Mouse (Mus musculus) layer of hippocampus, adult 9-11 months (tissue): ENCODE results near the gene Dhx37.
"Not testable (repeated sequence)": the region's sequence is repeated elsewhere in the genome, so short reads cannot be mapped to it uniquely, and the experiment has no call there.

ENCODE experiments used
- DNase-seq: peaks from one replicate; pipeline ENCODE4 v3.0.0; 2022

Gene Dhx37

DNA sequence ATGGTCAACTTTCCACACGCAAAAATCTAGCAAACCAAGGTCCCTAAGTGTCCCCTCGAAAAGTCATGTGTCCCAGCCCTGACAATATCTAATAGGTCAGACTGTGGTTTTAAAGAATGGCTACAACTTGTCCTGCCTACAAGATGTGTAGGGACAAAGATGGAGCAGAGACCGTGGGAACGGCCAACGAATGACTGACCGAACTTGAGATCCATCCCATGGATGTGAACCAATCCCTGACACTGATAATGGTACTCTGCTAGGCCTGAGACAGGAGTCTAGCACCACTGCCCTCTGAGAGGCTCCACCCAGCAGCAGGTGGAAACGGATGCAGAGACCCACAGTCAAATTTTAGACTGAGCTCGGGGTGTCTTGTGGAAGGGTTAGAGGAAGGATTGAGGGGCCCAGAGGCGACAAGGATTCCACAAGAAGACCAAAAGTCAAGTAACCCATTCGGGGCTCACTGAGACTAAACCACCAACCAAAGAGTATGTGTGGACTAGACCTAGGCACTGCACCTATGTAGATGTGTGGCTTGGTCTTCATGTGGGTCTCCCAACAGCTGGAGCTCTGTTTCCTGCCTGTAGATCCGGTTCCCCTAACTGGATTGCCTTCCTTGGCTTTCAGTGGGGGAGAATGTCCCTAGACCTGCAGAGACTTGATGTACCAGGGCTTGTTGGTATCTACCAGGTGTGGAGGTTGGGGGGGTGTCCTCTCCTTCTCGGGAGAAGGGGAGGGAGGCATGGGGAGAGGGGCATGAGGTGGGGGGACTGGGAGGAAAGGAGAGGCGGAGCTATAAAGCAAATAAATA lies 26.7 kb downstream of the Dhx37 start:
- no peak for DNase-seq

DNA sequence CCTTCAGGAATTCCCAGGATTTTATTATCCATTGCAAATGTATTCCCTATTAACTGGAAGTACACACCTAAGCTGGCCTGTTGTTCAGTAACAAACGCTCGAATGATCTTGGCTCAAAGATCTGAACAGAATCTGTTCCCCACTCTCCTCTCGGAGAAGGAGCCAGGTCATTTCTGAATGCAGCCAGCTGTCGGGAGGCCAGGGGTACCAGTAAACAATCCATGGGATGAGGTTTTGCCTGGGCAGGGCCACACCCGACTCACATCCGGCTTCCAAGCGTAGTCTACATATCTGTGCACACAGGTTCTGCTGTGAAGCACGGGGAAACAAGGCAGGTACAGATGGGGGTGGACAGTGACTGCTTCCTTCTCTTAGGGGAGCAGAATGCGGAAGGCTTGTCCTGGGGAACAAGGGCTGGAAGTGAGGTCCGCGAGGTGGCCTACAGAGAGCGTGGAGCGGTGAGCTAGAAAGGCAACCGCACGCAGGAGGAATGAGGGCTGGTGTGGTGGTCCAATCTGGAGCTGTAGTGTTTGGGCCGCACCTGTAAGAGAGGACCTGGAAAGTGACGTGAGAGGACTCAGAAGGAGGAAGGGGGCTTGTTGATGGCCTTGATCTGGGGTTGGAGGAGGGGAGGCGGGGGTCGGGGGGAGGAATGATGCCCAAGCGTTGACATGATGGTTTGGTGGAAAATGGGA lies 27.5 kb downstream of the Dhx37 start:
- peak; percentile 55 for DNase-seq

DNA sequence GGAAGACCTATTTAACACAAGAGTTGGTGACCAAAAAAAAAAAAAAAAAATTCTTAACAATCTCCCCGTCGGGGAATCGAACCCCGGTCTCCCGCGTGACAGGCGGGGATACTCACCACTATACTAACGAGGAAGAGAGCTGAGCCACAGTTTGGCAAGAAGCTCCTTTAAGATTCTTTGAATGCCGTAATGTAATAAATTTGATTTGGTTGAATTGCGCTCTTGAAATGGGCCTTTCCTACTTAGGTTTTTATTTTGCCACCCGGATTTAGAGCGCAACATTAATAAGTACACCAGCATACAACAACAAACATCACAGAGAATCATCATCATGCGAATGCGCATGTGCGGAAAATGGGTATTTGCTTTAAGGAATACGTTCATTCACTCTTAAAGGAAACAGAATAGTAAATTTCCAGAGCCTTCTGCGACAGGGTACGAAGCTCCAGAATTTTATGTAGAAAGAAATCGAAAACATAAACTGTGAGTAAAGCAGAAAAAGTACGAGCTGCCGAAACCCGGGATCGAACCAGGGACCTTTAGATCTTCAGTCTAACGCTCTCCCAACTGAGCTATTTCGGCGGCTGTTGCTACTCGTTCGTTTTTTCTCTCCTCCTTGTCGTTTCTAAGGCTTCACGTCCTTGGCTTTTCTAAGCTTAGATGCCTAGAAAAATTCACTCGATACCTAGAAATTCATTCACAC lies 28.2 kb downstream of the Dhx37 start:
- DNase-seq, result peak; percentile 87

DNA sequence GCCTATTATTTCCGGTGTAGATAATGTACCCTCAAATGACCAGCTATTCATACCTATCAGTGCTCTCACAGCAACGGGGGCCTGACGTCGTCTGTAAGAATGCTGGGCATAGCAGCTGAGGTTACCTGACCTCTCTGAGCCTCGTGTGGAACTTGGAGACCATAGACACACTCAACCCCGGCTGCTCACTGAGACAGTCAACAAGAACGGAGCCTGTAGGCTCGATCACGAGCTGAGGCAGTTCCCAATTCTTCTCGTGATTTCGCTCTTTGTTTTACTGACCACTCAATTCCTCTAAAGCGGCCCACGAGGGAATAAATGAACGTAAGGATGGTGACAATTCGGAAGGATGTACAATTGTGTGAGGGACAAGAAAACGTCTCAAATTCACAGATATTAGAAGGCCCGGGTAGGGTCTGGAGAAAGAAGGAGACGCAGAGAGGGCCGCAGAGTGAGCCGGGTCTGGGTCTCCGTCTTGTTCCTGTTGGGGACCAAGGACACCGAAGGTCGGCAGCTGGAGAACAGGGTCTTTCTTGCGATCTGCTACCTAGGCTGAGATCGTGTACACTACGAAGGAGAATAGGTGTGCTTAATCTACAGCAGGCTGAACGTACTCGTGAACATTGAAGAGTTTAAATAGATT lies 28.9 kb downstream of the Dhx37 start:
- DNase-seq, result peak; percentile 78

DNA sequence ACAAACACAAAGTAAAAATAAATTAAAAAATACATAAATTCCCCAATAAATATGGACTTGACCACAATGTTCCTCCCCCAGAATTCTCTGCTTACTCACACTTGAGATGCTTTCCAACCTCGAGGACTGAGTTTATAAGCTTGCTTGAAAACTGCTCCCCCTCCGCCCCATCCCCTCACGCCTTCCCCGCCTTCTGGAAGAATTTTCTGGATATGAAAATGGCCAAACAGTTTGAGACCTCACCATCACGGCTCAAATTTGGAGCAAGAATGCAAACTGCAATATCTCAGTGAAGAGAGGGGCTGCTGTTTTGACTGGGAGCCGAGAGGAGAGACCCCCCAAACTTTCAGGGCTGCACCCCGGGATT lies 29.4 kb downstream of the Dhx37 start:
- DNase-seq, result no peak

DNA sequence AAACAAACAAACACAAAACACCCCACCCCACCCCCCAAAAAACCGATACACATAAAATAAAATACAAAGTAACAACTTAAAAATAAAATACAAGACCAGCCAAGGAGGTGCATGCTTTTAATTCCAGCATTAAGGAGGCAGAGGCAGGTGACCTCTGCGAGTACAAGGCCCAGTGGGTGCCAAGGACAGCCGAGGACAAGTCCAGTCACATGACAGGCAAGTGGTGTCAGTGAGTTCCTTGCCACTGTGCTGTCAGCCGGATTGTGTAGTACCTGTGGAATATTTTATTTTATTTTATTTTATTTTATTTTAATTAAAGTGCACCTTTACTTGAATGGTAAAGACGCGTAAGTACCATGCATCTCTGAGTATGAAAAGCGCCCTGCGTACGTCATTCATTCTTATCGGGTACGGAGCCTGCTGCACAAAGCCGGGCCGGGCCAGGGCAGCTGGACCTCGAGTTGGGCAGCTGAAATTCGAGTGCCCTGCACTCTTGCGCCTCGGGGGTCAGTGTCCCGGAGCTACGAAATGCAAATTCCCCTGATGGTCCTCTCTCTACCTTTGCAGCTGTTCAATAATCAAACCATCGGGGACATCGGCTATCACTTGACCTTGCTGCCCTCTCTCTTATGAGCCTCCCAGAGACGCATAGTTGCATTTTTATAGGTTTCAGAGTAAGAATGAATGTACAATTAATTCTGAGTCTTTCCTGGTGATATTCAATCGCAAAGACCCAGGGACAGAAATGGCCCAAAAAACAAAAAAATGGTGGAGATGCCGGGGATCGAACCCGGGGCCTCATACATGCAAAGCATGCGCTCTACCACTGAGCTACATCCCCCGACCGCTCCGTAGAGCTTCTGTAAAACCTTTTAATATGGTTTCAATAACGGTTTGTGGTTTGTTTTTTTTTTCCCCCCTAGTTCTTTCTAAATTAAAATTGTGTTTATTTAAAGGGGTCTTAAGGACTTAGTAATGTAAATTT lies 30.1 kb downstream of the Dhx37 start:
- no peak for DNase-seq

DNA sequence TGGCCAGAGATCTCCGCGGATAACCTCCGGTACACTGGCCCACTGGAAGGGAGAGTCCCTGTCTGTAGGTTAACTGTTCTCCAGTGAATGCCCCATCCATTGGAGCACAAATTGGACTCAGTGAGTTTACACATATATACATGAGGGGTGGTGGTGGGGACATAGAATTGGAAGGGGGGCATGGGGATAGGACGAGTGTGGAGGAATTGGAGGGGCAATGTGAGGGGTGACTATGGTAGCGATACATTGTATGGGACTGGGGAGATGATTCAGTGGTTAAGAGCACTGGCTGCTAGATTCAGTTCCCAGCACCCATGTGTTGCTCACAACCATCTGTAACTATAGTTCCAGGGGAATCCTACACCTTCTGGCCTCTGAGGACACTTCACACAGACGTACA lies 30.9 kb downstream of the Dhx37 start:
- DNase-seq, result no peak

DNA sequence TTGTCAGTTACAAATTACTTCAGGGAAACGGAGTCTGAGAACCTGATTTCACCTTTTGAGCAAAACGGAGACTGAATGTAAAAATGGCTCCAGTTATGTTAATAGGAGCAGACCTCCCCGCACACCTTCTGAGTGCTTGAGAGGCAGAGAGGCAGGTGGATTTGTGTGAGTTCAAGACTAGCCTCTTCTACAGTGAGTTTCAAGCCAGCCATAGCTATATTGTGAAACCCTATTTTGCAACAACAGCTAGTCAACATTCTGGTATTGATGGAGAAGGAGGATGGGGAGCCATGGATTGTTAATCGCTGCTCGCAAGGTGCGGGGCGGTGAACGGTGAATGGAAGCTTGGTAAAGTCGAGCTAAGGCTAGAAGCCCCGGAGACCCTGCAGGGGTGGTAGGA lies 31.4 kb downstream of the Dhx37 start:
- no peak for DNase-seq

DNA sequence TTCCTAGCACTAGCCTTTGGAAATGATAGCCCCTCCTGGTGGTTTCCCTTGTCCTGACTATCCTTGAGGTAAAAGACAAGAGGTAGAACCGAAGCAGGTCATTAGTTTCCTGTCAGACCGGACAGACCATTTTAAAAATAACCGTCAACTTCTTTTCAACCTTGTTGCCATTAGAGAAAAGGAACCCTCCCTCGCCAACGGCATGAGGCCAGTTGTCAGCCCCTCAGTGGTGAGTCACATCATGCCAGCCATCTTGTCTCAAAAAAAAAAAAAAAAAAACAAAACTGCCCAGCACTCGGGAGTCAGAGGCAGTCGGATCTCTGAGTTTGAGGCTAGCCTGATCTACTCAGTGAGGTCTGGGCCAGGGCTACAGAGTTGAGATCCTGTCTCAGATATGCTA lies 33.0 kb downstream of the Dhx37 start:
- DNase-seq, result no peak

DNA sequence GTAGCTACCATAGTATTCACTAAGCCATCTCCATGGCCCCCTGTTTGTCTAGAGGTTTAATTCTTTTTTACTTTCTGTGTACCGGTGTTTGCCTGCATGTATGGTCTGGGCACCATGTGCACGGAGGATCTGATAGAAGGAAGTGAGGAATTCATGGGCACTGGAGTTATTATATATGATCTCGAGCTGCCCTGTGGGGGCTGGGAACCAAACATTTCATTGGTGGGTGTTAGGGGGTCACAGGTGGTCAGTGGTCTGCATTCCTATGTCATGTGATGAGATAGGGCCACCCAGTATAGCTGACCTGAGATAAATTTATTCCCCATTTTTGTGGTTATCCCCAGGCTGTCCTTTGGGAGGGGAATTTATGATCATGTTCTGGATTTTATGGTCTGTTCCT lies 38.9 kb downstream of the Dhx37 start:
- DNase-seq, result no peak

DNA sequence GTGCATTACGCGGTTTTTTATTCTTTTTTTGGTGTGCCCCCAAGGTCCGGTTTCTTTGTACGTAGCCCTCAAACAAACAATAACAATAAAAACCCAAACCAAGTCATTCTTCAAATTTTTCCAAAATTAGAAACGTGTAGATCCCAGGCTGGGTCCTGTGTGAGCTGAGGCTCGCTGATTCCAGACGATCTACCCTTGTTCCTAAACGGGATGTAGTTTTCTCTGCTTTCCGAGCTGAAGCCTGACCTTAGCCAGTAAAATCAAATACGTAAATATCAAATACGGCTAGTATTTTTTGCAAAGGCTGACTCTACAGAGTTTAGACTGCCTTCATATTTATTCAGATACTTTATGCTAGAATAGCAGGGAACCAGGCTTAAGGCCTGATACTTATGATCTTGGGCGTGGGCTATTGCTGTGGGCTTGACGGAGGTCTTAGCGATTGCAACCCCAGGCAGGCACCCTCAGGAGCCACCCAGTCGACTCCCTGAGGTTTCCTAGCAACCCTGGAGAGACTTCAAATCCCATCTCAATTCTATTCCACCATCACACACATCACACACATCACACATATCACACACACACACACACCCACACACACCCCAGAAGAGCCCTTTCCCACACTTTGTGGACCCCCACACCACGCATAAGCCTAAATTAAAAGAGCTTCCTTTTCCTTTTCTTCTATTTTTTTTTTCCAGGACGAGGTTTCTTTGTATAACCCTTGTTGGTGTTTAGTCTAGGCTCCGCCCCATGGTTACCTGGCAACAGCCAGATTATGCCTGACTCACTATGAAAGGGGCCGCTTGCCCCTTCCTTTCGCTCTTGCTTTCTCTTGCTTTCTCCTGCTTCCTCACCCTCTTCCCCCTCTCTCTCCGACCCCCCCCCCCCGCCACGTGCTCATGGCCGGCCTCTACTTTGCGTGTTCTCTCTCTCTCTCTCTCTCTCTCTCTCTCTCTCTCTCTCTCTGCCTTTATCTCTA lies 40.0 kb downstream of the Dhx37 start:
- peak; percentile 82 for DNase-seq

DNA sequence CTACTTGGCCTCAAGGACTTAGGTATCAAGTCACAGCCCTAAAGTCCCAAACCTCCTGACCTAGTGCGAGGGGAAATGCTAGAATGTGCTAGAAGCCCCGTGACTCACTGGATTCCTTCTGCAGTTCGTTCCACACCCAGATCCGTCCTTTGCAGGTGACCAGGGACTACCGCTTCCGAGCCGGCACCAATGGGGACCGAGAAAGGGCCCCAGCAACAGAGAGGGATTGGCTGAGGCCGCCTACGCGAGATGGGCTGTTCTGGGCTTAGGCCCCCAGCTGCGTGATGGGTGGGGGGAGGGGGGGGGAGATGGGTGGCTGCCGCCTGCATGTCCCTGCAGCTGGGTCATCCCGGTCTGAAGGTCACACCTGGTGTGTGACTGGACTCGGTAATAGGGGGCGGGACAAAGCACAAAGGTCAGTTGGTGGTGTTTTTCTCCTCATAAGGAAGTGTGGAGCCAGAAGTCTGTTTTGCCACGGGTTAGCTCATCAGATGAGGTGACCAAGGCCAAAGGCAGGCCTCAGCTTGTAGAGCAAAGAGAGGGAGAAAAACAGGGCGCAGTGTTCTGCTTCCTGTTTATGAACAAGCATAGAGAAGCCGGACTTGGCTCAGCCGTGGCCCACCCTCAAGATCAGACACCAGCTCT lies 40.8 kb downstream of the Dhx37 start:
- peak; percentile 98 for DNase-seq

DNA sequence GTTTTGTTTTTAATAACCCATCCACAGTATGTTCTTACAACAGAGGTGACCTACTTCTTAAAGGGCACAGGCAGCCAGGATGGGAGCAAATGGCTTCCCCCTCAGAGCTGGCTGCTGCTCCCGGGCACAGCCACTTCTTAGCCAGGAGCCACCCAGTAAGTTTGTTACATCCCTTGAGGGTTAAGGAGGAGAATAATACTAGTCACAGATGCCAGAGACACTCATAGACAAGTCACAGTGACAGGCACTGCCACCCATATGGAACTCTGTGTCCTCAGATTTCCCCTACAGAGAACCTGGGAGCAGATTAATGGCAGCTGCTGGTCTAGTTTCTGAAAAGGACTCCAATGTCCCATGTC lies 41.3 kb downstream of the Dhx37 start:
- no peak for DNase-seq

DNA sequence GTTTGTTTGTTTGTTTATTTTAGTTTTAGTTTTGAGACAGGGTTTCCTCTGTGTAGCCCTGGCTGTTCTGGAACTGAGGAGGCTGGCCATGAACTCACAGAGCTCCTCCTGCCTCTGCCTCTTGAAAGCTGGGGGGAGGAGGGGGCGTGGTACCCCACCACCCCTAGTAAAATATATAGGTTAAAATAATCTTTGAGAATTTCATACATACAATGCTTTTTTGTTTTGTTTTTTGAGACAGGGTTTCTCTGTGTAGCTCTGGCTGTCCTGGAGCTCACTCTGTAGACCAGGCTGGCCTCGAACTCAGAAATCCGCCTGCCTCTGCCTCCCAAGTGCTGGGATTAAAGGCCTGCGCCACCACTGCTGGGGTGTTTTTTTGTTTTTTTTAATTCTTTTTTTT lies 41.7 kb downstream of the Dhx37 start:
- DNase-seq, result not testable (repeated sequence)

DNA sequence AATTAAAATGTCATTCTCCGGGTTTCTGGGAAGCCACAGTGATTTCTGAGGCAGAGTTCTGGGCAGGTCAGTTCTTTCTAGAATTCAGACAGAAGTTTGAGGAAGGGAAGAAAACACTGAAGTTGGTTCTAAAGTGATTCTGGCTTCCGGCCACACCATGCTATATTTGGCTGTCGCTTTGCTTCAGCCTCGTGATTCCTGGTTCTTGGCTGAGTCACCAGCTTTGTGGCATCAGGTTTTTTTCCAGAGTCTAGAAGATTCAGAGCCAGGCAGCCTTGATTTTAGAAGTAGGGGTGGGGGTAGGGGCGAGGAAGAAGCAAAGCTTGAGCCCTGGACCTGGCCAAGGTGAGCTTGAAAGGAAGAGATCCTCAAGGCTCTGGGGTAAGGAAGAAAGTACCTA lies 42.3 kb downstream of the Dhx37 start:
- peak; percentile 91 for DNase-seq

DNA sequence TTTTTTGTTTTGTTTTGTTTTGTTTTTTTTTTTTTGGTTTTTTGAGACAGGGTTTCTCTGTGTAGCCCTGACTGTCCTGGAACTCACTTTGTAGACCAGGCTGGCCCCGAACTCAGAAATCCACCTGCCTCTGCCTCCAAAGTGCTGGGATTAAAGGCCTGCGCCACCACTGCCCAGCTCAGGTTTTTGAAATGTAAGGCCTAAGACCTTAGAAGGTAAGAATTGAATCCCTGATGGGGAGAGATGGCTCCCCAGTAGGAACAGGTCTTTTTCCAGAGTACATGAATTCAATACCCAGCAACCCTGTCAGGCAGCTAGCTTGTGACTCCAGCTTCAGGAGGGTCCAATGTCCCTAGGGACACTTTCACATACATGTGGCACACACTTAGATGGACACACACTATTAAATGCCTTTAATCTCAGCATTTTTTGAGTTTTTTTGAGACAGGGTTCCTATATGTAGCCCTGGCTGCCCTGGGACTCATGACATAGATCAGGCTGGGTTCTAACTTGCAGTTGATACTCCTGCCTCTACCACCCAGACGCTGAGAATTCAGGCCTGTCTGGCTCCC lies 42.9 kb downstream of the Dhx37 start:
- DNase-seq, result no peak

DNA sequence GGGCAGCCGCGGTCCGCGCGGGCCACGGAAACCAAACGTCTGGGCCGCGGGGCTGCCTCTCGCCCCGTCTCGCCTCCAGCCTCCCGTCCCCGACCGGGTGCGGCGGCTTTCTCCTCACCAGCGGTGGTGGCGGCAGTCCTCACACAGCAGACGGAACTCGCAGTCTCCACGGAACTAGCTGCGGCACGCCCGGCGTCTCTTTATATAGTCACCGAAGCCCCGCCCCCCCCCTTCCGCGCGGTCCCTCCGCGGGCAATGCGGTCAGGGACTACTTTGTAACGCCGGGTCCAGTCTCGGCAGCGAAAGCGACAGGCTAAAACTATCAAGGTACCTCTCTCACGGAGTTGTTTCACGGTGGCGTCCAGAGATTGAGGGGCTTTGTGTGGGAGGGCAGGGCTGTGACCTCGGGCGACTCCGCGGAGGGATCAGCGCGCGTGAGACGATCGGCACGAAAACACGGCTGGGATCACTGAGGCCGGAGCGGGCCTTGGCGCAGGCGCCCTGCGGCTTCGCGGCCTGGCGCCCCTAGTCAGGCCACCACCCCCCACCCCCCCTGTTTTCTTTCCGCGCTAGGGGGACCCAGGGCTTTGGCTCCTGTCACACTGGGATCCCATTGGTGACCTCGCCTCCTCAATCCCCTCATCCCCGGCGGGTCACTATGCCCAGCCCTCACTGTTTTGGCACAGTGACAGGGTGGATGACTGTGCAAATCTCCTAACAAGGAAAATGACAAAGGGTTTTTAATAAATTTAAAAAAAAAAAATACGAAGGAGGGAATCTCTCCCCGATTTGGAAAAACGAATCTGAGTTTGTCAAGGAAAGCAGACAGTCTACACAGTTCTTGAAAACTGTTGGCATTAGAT lies 44.1 kb downstream of the Dhx37 start, which contains the start of gene Ubc:
Gene Ubc (minus strand): TSS at position 624 of the 863 bp plus-strand sequence.
- peak; percentile 92 for DNase-seq

DNA sequence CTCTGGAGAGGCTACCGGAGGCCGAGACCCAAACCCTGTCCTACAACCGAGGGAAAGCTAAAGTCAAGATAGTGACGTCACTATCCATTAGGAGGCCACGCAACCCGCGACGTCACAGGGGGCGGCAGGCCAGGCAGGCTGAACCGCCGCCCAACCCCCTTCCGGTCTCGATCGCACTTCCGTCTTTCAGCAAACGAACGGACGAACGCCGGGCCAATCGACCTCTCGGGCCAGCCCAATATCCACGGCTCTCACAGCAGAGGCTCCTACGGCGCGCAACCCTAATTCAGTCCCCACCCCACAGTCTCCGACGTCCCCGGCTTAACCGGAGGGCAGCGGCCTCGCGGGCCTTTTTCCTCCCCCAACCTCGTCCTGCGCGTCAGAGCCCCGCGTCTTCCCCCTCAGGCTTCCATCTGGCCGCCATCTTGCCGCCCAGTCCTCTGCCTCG lies 44.8 kb downstream of the Dhx37 start, which contains the start of gene Gm10382:
Gene Gm10382 (plus strand): TSS at position 192 of the 448 bp plus-strand sequence.
- peak; percentile 89 for DNase-seq
